Mouse (Mus musculus) CH12.LX (cell line): ENCODE data around the gene Gm10320. TPM values are rescaled to one million over a fixed set of nuclear protein-coding genes. Genes with fewer than 3 reads are reported as not detected.

Source experiments
- DNase-seq: peaks from one replicate; pipeline ENCODE4 v3.0.0-alpha.2; 2013; ENCODE audit errors: extremely low read depth
- H3K27ac ChIP-seq: 2 replicates; pipeline ENCODE4 v1.5.1; 2012; ENCODE audit warnings: low read depth, mild to moderate bottlenecking, control low read depth, moderate library complexity; ENCODE audit not compliant: insufficient read depth
- H3K27me3 ChIP-seq: replicated peaks from 2 replicates; pipeline ENCODE3; 2012; ENCODE audit warnings: inconsistent platforms
- H3K36me3 ChIP-seq, 2 experiments: replicated peaks in 1 of 2; 2 replicates each; pipeline versions ENCODE3 to v1.6.1; 2012; ENCODE audit warnings: inconsistent platforms in 1 of 2, low read length in 1 of 2, mild to moderate bottlenecking in 1 of 2, mixed read lengths in 1 of 2, moderate library complexity in 1 of 2; ENCODE audit not compliant: control insufficient read depth in 1 of 2, insufficient read depth in 1 of 2
- H3K4me1 ChIP-seq, 2 experiments: 2 replicates each; pipeline ENCODE4 v1.6.1; 2012; ENCODE audit warnings: inconsistent platforms in 1 of 2, moderate library complexity in 1 of 2; ENCODE audit not compliant: insufficient read depth in 2 of 2, control insufficient read depth in 1 of 2
- H3K4me2 ChIP-seq: 2 replicates; pipeline ENCODE4 v1.6.1; 2012; ENCODE audit warnings: low read depth, mild to moderate bottlenecking, control low read depth; ENCODE audit not compliant: poor library complexity, insufficient read depth, severe bottlenecking
- H3K4me3 ChIP-seq, 3 experiments: fragments of 150-350 bp in 1 of 3; sonication (generic) in 1 of 3; replicated peaks in 1 of 3; 2 replicates each; pipeline versions ENCODE3 to v1.5.1; 2011 to 2012; ENCODE audit warnings: low read depth in 2 of 3, low read length in 2 of 3, mild to moderate bottlenecking in 2 of 3, moderate library complexity in 2 of 3, control low read depth in 1 of 3, improper control_type of control experiment in 1 of 3, inconsistent platforms in 1 of 3, mixed read lengths in 1 of 3; ENCODE audit not compliant: poor library complexity in 1 of 3
- H3K79me2 ChIP-seq: replicated peaks from 2 replicates; pipeline ENCODE4 v1.6.1; 2012; ENCODE audit warnings: mild to moderate bottlenecking, moderate library complexity; ENCODE audit not compliant: control insufficient read depth, poor library complexity, insufficient read depth, severe bottlenecking; ENCODE audit errors: extremely low read depth
- H3K9ac ChIP-seq: 2 replicates; pipeline ENCODE4 v1.6.1; 2012; ENCODE audit warnings: low read depth, mild to moderate bottlenecking, control low read depth, moderate library complexity; ENCODE audit not compliant: insufficient read depth
- H3K9me3 ChIP-seq: replicated peaks from 2 replicates; pipeline ENCODE3; 2012; ENCODE audit warnings: low read length, inconsistent platforms, mixed read lengths
- E2F4 ChIP-seq: IDR thresholded peaks from 2 replicates; pipeline ENCODE4 v1.6.1; 2011; ENCODE audit warnings: low read depth, low read length, improper control_type of control experiment; ENCODE audit not compliant: insufficient replicate concordance
- EP300 ChIP-seq: IDR thresholded peaks from 2 replicates; pipeline ENCODE4 v1.6.1; 2011; ENCODE audit warnings: low read length, improper control_type of control experiment
- ETS1 ChIP-seq: conservative IDR thresholded peaks from 2 replicates; pipeline ENCODE4 v1.6.1; 2012; ENCODE audit warnings: low read depth, mild to moderate bottlenecking, inconsistent platforms, low read length, improper control_type of control experiment, moderate library complexity
- GABPA ChIP-seq: IDR thresholded peaks from 2 replicates; pipeline ENCODE4 v1.6.1; 2012; ENCODE audit warnings: low read depth, low read length, improper control_type of control experiment, inconsistent platforms; ENCODE audit not compliant: insufficient replicate concordance
- IRF4 ChIP-seq: IDR thresholded peaks from 2 replicates; pipeline ENCODE4 v1.6.1; 2014; ENCODE audit warnings: low read depth, mild to moderate bottlenecking, inconsistent platforms, low read length, improper control_type of control experiment
- JUN ChIP-seq: IDR thresholded peaks from 2 replicates; pipeline ENCODE4 v1.6.1; 2011; ENCODE audit warnings: low read depth, mild to moderate bottlenecking, low read length, improper control_type of control experiment, moderate library complexity; ENCODE audit not compliant: insufficient read depth
- JUND ChIP-seq: conservative IDR thresholded peaks from 2 replicates; pipeline ENCODE4 v1.6.1; 2011; ENCODE audit warnings: low read depth, low read length, improper control_type of control experiment
- KAT2A ChIP-seq: IDR thresholded peaks from 2 replicates; pipeline ENCODE4 v1.6.1; 2012; ENCODE audit warnings: low read length, improper control_type of control experiment, inconsistent platforms; ENCODE audit not compliant: insufficient replicate concordance
- MAFK ChIP-seq: IDR thresholded peaks from 2 replicates; pipeline ENCODE4 v1.6.1; 2011; ENCODE audit warnings: low read length, improper control_type of control experiment; ENCODE audit not compliant: insufficient replicate concordance
- MAX ChIP-seq: IDR thresholded peaks from 2 replicates; pipeline ENCODE4 v1.6.1; 2011; ENCODE audit warnings: low read length, improper control_type of control experiment
- MAZ ChIP-seq: IDR thresholded peaks from 2 replicates; pipeline ENCODE4 v1.6.1; 2012; ENCODE audit warnings: low read depth, mild to moderate bottlenecking, inconsistent platforms, low read length, improper control_type of control experiment, moderate library complexity
- MXI1 ChIP-seq: IDR thresholded peaks from 2 replicates; pipeline ENCODE4 v1.6.1; 2011; ENCODE audit warnings: mild to moderate bottlenecking, low read depth, low read length, improper control_type of control experiment
- MYC ChIP-seq: IDR thresholded peaks from 2 replicates; pipeline ENCODE4 v1.6.1; 2011; ENCODE audit warnings: low read depth, mild to moderate bottlenecking, improper control_type of control experiment, low read length
- NRF1 ChIP-seq: IDR thresholded peaks from 2 replicates; pipeline ENCODE4 v1.6.1; 2014; ENCODE audit warnings: low read depth, mild to moderate bottlenecking, inconsistent platforms, low read length, improper control_type of control experiment, moderate library complexity
- PAX5 ChIP-seq: IDR thresholded peaks from 2 replicates; pipeline ENCODE4 v1.6.1; 2012; ENCODE audit warnings: low read length, inconsistent platforms, mixed read lengths
- RAD21 ChIP-seq: IDR thresholded peaks from 2 replicates; pipeline ENCODE4 v1.6.1; 2011; ENCODE audit warnings: low read depth, mild to moderate bottlenecking, low read length, improper control_type of control experiment, moderate library complexity
- SIN3A ChIP-seq: IDR thresholded peaks from 2 replicates; pipeline ENCODE4 v1.6.1; 2012; ENCODE audit warnings: low read length, improper control_type of control experiment, inconsistent platforms
- TBP ChIP-seq: conservative IDR thresholded peaks from 2 replicates; pipeline ENCODE4 v1.6.1; 2011; ENCODE audit warnings: low read depth, low read length, improper control_type of control experiment
- UBTF ChIP-seq: IDR thresholded peaks from 2 replicates; pipeline ENCODE4 v1.6.1; 2012; ENCODE audit warnings: low read depth, mild to moderate bottlenecking, inconsistent platforms, low read length, improper control_type of control experiment, moderate library complexity
- USF1 ChIP-seq: IDR thresholded peaks from 2 replicates; pipeline ENCODE4 v1.6.1; 2014; ENCODE audit warnings: low read depth, mild to moderate bottlenecking, inconsistent platforms, low read length, improper control_type of control experiment
- dilution Hi-C: fragments of 300-500 bp; cut with MboI; formaldehyde crosslinking; loops from 2 replicates; pipeline ENCODE4 v1.14.3; 2020; ENCODE audit warnings: low sequenced_read_pairs; ENCODE audit not compliant: extremely low pct_unique_long_range_greater_than_20kb, extremely low pct_ligation_motif_present
- in situ Hi-C: fragments of 300-500 bp; cut with MboI; formaldehyde crosslinking; loops from 3 replicates; pipeline ENCODE4 v1.14.3; 2019; ENCODE audit warnings: low sequenced_read_pairs, low pct_ligation_motif_present, low pct_unique_long_range_greater_than_20kb, mixed read lengths
- polyA plus RNA-seq: library from polyadenylated mRNA; unstranded; fragments of >175 nt; gene quantifications from 2 replicates; pipeline ENCODE4 v1.2.1, GENCODE M21; 2012; ENCODE audit warnings: low read depth; ENCODE audit not compliant: insufficient read length
- total RNA-seq, 2 experiments: library from RNA; depleted of rRNA; stranded (reverse); fragments of 300-350 nt in 1 of 2; fragments of >200 nt in 1 of 2; gene quantifications; 2 replicates each; pipeline ENCODE4 v1.2.3; 2012 to 2014

Gm10320 gene
- total and polyA plus RNA-seq, 3 experiments: 1.8 to 13.4 (median 8.0) TPM

GRCm38 (mm10) chr13:98534190-98534912 is 42.5 kb upstream of the Gm10320 start:
- Histone ChIP-seq H3K4me3 (no peak overlapping the region), H3K27ac (no peak overlapping the region), H3K9me3 (peaks cover 5% of the 10 kb centered on the region), H3K79me2 (no peaks in the 10 kb centered on the region), H3K4me2 (no peak overlapping the region), H3K36me3 (no peaks in the 10 kb centered on the region), H3K4me1 (peaks cover 0 to 27% of the 10 kb centered on the region in 2 experiments; a peak in 2 of 4 replicates), H3K27me3 (no peaks in the 10 kb centered on the region)
- dilution Hi-C loops: no loop called here
- in situ Hi-C loops: no loop called here
- no peak for DNase-seq
- TF ChIP-seq RAD21 (no peak), PAX5 (no peak), MYC (no peak), SIN3A (no peak), ETS1 (no peak), UBTF (no peak), MAX (no peak), JUND (no peak), USF1 (no peak), IRF4 (no peak), GABPA (no peak), MXI1 (no peak), EP300 (no peak), MAFK (no peak), KAT2A (no peak), JUN (no peak), MAZ (no peak), E2F4 (no peak), TBP (no peak)
- TF ChIP-seq, all 38 proteins: peak for 0
- no peak overlapping the region for H3K9ac ChIP-seq

GRCm38 (mm10) chr13:98533415-98533814 is 41.6 kb upstream of the Gm10320 start:
- no peak overlapping the region for H3K27ac ChIP-seq
- H3K9me3 ChIP-seq: peaks cover 5% of the 10 kb centered on the region
- no peak for DNase-seq
- no peaks in the 10 kb centered on the region for H3K27me3 ChIP-seq
- no peaks in the 10 kb centered on the region for H3K36me3 ChIP-seq
- in situ Hi-C loops: no loop called here
- TF ChIP-seq NRF1: no peak
- no peak overlapping the region for H3K9ac ChIP-seq
- no peaks in the 10 kb centered on the region for H3K79me2 ChIP-seq
- peaks cover 0 to 27% of the 10 kb centered on the region in 2 experiments; a peak in 2 of 4 replicates for H3K4me1 ChIP-seq
- dilution Hi-C loops: no loop called here
- no peak overlapping the region for H3K4me3 ChIP-seq
- H3K4me2 ChIP-seq: no peak overlapping the region
